Mouse (Mus musculus): ENCODE results near the gene Bmp15. TPM values are rescaled to one million over a fixed set of nuclear protein-coding genes. Genes with fewer than 3 reads are reported as not detected.

The Bmp15 gene
- total and polyA plus RNA-seq, 3 experiments, result not detected

DNA sequence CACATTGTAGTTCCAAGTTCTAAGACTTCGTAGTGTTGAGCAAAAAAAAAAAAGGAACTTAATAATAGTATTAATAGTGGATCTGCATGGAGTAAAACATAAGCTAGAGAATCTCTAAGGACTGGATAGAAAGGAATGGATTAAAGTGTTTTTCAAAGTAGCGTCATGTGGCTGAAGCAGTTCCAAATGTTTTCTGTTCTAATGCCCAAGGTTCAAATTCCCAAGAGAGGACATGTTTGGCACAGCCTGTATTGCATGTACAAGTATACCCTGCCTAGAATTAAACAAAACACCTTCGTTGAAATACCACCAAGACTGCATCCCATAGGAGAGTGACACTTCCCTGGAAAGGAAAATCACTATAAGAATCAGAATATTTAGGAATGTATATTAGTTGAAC, 36.4 kb upstream of the Bmp15 start:
- no peaks in the 10 kb centered on the region for H3K79me2 ChIP-seq (ENCODE audit: control insufficient read depth, insufficient read depth, low read length, poor library complexity)
- H3K9ac ChIP-seq (ENCODE audit: control insufficient read depth, low read depth, low read length, poor library complexity, severe bottlenecking), result no peak overlapping the region
- no peaks in the 10 kb centered on the region for H3K4me1 ChIP-seq (ENCODE audit: control insufficient read depth in 1 of 2, insufficient read depth in 2 of 2, low read length in 2 of 2)
- H3K27me3 ChIP-seq (ENCODE audit: control insufficient read depth in 1 of 2, insufficient read depth in 2 of 2, low read length in 2 of 2), result no peaks in the 10 kb centered on the region
- no peaks in the 10 kb centered on the region for H3K9me3 ChIP-seq (replicated peaks; ENCODE audit: insufficient read depth, low read length)
- no peak overlapping the region for H3K4me3 ChIP-seq (ENCODE audit: control insufficient read depth in 1 of 2, insufficient read depth in 1 of 2, low read depth in 2 of 2, low read length in 2 of 2)
- DNase-seq (ENCODE audit: low read depth, low spot score), result no peak
- no peak for TF ChIP-seq GABPA (IDR thresholded peaks at IDR 0.05; ENCODE audit: low read depth, low read length)
- no peak for TF ChIP-seq MAFK (IDR thresholded peaks at IDR 0.05; ENCODE audit: borderline replicate concordance, low read depth, low read length)
- TF ChIP-seq BHLHE40 (IDR thresholded peaks at IDR 0.05; ENCODE audit: borderline replicate concordance, low read depth, low read length), result no peak
- TF ChIP-seq MYB (IDR thresholded peaks at IDR 0.05; ENCODE audit: low read depth, low read length), result no peak
- no peak for TF ChIP-seq MEF2A (IDR thresholded peaks at IDR 0.05; ENCODE audit: extremely low read depth, insufficient replicate concordance, low read depth, low read length, poor library complexity, severe bottlenecking)
- no peak for TF ChIP-seq SMC3 (IDR thresholded peaks at IDR 0.05; ENCODE audit: low read depth, low read length)
- no peak for TF ChIP-seq TBP (IDR thresholded peaks at IDR 0.05; ENCODE audit: low read depth, low read length)
- no peak for TF ChIP-seq MXI1 (IDR thresholded peaks at IDR 0.05; ENCODE audit: low read depth, low read length)
- TF ChIP-seq USF2 (IDR thresholded peaks at IDR 0.05; ENCODE audit: borderline replicate concordance in 1 of 2, insufficient read depth in 1 of 2, low read depth in 1 of 2, low read length in 2 of 2), result no peak
- TF ChIP-seq UBTF (IDR thresholded peaks at IDR 0.05; ENCODE audit: borderline replicate concordance, insufficient read depth, low read depth, low read length), result no peak
- TF ChIP-seq MAZ (IDR thresholded peaks at IDR 0.05; ENCODE audit: low read depth, low read length), result no peak
- no peak overlapping the region for H3K27ac ChIP-seq (ENCODE audit: control insufficient read depth, low read depth, low read length)
- H3K36me3 ChIP-seq (ENCODE audit: control insufficient read depth in 1 of 2, insufficient read depth in 2 of 2, low read length in 2 of 2), result no peaks in the 10 kb centered on the region

- no peaks in the 10 kb centered on the region for H3K27me3 ChIP-seq (ENCODE audit: control insufficient read depth in 1 of 2, insufficient read depth in 2 of 2, low read length in 2 of 2)
- TF ChIP-seq NELFE (IDR thresholded peaks at IDR 0.05; ENCODE audit: low read depth, low read length), result no peak
- TF ChIP-seq MAFK (IDR thresholded peaks at IDR 0.05; ENCODE audit: borderline replicate concordance, low read depth, low read length), result no peak
- TF ChIP-seq POLR2AphosphoS2 (IDR thresholded peaks at IDR 0.05; ENCODE audit: low read length), result no peak
- TF ChIP-seq KAT2A (conservative IDR thresholded peaks at IDR 0.05; ENCODE audit: low read depth, low read length), result no peak
- TF ChIP-seq GABPA (IDR thresholded peaks at IDR 0.05; ENCODE audit: low read depth, low read length), result no peak
- TF ChIP-seq CHD2 (IDR thresholded peaks at IDR 0.05; ENCODE audit: low read length), result no peak
- TF ChIP-seq MAX (IDR thresholded peaks at IDR 0.05; ENCODE audit: low read length), result no peak
- no peak for TF ChIP-seq E2F4 (IDR thresholded peaks at IDR 0.05; ENCODE audit: borderline replicate concordance, low read depth, low read length)
- no peak for TF ChIP-seq GATA1 (IDR thresholded peaks at IDR 0.05; ENCODE audit: low read depth, low read length)
- TF ChIP-seq UBTF (IDR thresholded peaks at IDR 0.05; ENCODE audit: borderline replicate concordance, insufficient read depth, low read depth, low read length), result no peak
- no peak for TF ChIP-seq HCFC1 (IDR thresholded peaks at IDR 0.05; ENCODE audit: low read depth, low read length)
- TF ChIP-seq CTCF (IDR thresholded peaks at IDR 0.05 in 2 of 3, conservative IDR thresholded peaks at IDR 0.05 in 1 of 3; ENCODE audit: control insufficient read depth in 1 of 3, insufficient read depth in 1 of 3, low read depth in 2 of 3, low read length in 3 of 3, poor library complexity in 1 of 3, severe bottlenecking in 1 of 3), result no peak
- TF ChIP-seq TAL1 (IDR thresholded peaks at IDR 0.05; ENCODE audit: low read length), result no peak
- TF ChIP-seq ELF1 (IDR thresholded peaks at IDR 0.05; ENCODE audit: low read depth, low read length), result no peak
- TF ChIP-seq MAZ (IDR thresholded peaks at IDR 0.05; ENCODE audit: low read depth, low read length), result no peak
Observed at GRCm38 (mm10) chrX:6345273-6345959, 24.9 kb upstream of the Bmp15 start.

More at GRCm38 (mm10) chrX:6345273-6345959, 24.9 kb upstream of the Bmp15 start:
- Histone ChIP-seq H3K36me3 (ENCODE audit: control insufficient read depth in 1 of 2, insufficient read depth in 2 of 2, low read length in 2 of 2) (no peaks in the 10 kb centered on the region), H3K9ac (ENCODE audit: control insufficient read depth, low read depth, low read length, poor library complexity, severe bottlenecking) (no peak overlapping the region), H3K27ac (ENCODE audit: control insufficient read depth, low read depth, low read length) (no peak overlapping the region), H3K4me1 (ENCODE audit: control insufficient read depth in 1 of 2, insufficient read depth in 2 of 2, low read length in 2 of 2) (no peaks in the 10 kb centered on the region), H3K79me2 (ENCODE audit: control insufficient read depth, insufficient read depth, low read length, poor library complexity) (no peaks in the 10 kb centered on the region), H3K9me3 (replicated peaks; ENCODE audit: insufficient read depth, low read length) (no peaks in the 10 kb centered on the region), H3K4me3 (ENCODE audit: control insufficient read depth in 1 of 2, insufficient read depth in 1 of 2, low read depth in 2 of 2, low read length in 2 of 2) (no peak overlapping the region)
- DNase-seq (ENCODE audit: low read depth, low spot score), result no peak
